In the genomic region with DNA sequence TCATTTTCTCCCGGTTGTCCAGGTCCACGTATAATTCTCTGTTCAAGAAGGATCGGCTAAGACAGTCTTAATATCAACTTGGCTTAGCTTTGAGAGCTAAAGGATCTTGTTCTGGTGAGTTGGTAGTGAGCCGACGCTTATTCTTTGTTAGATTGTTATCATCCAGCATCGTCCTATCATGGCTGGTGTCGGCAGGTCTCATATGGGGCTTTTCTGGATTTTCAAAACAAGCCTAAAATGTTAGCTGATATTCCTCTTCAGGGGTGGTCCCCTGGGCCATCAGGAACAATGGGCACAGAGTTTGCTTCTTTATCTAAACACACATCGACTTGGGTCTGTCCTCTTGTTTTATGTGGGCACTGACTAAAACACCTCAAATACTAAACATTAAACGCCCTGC, we compare ENCODE assay signal across 16 mouse cellular contexts.
"Had no signal": no experiment of that assay in that cellular context is flagged by ENCODE, and none has a peak within 500 bp of the region (broad histone marks: within the 10 kb centered on the region; RNA-seq: fewer than 3 reads in every experiment).

No protein-coding gene starts in this region.

- H3K9me3 ChIP-seq: limb, embryonic 12.5 days; liver, embryonic 12.5 days; liver, embryonic 15.5 days; lung, embryonic 15.5 days; megakaryocyte, embryonic 14.5 days; midbrain, embryonic 12.5 days had no signal

- DNase-seq: kidney, adult 18-20 months; kidney, adult 9 months; kidney, postnatal 14 days; kidney, postnatal 4 days; liver; lung, adult 18-20 months; lung, postnatal 10 days; lung, postnatal 36 days; thymus, adult 18-20 months; thymus, postnatal 36 days had no signal

- ATAC-seq: liver, embryonic 12.5 days had no signal

- H3K27me3 ChIP-seq: limb, embryonic 12.5 days; liver, embryonic 12.5 days; liver, embryonic 15.5 days; megakaryocyte, embryonic 14.5 days had no signal

- H3K9ac ChIP-seq: limb, embryonic 12.5 days; liver, embryonic 12.5 days; liver, embryonic 15.5 days; lung, embryonic 15.5 days; midbrain, embryonic 12.5 days had no signal

- H3K4me3 ChIP-seq: limb, embryonic 12.5 days; liver, embryonic 12.5 days; liver, embryonic 15.5 days; lung, embryonic 15.5 days; megakaryocyte, embryonic 14.5 days; midbrain, embryonic 12.5 days had no signal

- H3K36me3 ChIP-seq: limb, embryonic 12.5 days; liver, embryonic 12.5 days; liver, embryonic 15.5 days; lung, embryonic 15.5 days; midbrain, embryonic 12.5 days had no signal

- H3K4me2 ChIP-seq: limb, embryonic 12.5 days; liver, embryonic 12.5 days; liver, embryonic 15.5 days; lung, embryonic 15.5 days; midbrain, embryonic 12.5 days had no signal

- H3K27ac ChIP-seq: liver, embryonic 12.5 days; liver, embryonic 15.5 days; lung, embryonic 15.5 days; midbrain, embryonic 12.5 days had no signal

- H3K4me1 ChIP-seq: liver, embryonic 12.5 days; liver, embryonic 15.5 days; megakaryocyte, embryonic 14.5 days had no signal
